Mouse (Mus musculus): Measurements from ENCODE around the gene Cxcl14. TPM values are rescaled to one million over a fixed set of nuclear protein-coding genes. Genes with fewer than 3 reads are reported as not detected.
A peak's percentile ranks its signal among the peaks of the same experiment; 100 is the strongest.

The Cxcl14 gene
- polyA plus RNA-seq, 1 experiment from 2014 or later = 20.9 TPM

DNA sequence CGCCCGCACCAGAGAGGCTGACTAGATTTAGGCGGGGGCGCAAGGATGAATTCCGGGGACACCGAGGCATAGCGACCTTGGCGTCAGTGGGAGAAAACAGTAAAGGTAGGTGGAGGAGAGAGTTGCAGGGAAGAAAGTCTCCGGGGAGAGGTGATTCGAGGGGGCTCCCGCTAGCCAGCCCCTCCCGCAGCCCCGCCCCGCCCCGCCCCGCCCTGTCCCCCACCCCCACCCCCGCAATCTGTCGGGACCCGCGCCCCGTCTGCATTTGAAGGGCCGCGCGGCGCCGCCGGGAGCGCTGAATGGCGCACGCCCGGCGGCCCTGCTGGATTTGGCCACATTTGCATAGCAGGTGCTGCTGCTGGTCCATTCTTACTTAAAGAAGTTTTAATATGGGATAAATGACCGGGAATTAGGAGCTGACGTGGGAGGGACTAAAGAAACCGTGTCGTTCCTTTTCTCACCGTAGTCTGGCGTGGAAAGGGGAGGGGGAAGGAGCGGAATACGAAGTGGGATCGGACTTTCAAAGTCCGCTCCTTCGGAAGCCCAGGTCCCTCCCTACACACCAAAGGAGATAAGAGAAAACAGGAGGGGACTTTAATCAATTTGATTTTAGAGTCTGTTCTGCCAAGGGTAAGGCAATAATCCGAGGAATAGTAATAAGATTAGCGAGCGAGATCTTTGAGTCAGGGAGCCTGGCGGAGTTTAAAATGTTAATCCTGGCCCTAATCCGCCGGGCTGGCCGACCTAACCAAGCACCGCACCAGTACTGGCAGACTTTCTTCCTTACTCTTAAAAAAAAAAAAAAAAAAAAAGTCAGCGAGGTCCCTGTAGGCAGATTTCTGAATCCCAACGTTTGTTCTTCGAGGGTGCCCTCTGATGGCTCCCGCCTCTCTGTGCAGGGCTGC lies 37.1 kb downstream of the Cxcl14 start:
- peak overlapping the region; percentile 70 for H3K4me2 ChIP-seq (ENCODE audit: low read length)
- H3K36me3 ChIP-seq (ENCODE audit: control insufficient read depth, insufficient read depth) = no peaks in the 10 kb centered on the region
- peaks cover 20% of the 10 kb centered on the region for H3K4me1 ChIP-seq (replicated peaks; ENCODE audit: control insufficient read depth, insufficient read depth, low read length)
- peak overlapping the region; percentile 37 for H3K4me3 ChIP-seq (replicated peaks; ENCODE audit: low read length)
- peak; percentile 37; the same call in 1 of the 2 replicates for ATAC-seq
- H3K27me3 ChIP-seq (replicated peaks; ENCODE audit: control insufficient read depth, insufficient read depth, low read length) = peaks cover 72% of the 10 kb centered on the region
- H3K9ac ChIP-seq (replicated peaks; ENCODE audit: low read depth, low read length) = 0 out of 2 replicates have a peak overlapping the region, but pooled peaks have one; percentile 32
- H3K9me3 ChIP-seq (ENCODE audit: control insufficient read depth, low read length) = no peaks in the 10 kb centered on the region
- 1% methylated on average over 54 of the region's 55 CpGs for WGBS
- no peak overlapping the region for H3K27ac ChIP-seq (ENCODE audit: low read length)

DNA sequence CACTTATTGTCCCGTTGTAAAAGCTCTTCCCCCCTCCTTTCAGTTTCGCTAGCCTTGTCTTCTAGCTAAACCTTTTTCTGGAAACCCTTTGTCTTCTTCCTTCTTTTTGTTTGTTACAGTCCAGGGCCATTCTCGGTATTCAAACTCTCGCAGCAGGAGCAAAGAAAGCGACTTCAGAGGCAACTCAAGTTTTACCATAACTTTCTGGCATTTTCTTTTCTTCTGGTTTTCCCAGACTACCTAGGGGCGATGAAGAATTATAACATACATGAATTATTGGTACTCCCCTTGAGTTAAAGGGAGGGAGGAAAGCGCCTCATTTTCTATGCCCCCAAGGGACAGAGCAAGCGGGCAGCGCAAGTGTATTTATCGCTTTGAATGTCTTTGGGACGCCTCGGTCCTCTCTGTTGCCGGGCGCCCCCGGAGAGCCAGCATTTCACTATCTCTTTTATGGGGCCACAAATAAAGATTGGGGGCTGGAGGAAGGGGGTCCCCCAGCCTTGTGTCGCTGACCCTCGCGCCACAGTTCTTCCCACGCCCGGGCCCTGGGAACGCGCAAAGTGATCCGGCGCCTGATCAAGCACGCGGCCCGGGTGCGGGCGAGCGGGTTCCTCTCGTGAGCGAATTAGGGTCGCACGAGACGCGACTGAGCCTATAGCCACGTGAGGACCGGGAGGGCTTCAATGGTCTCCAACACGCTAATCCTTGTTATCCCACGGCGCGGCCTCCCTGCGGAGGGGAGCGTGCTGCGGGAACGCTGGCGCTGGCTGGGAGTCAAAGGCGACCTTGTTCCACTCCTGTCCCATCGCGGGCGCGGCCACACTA lies 37.9 kb downstream of the Cxcl14 start:
- peak overlapping the region; percentile 70 for H3K4me2 ChIP-seq (ENCODE audit: low read length)
- peaks cover 78% of the 10 kb centered on the region for H3K27me3 ChIP-seq (replicated peaks; ENCODE audit: control insufficient read depth, insufficient read depth, low read length)
- peak overlapping the region; percentile 37 for H3K4me3 ChIP-seq (replicated peaks; ENCODE audit: low read length)
- no peak for ATAC-seq
- no peaks in the 10 kb centered on the region for H3K36me3 ChIP-seq (ENCODE audit: control insufficient read depth, insufficient read depth)
- no peaks in the 10 kb centered on the region for H3K9me3 ChIP-seq (ENCODE audit: control insufficient read depth, low read length)
- 0 out of 2 replicates have a peak overlapping the region, but pooled peaks have one; percentile 32 for H3K9ac ChIP-seq (replicated peaks; ENCODE audit: low read depth, low read length)
- H3K4me1 ChIP-seq (replicated peaks; ENCODE audit: control insufficient read depth, insufficient read depth, low read length) = peaks cover 20% of the 10 kb centered on the region
- WGBS = under 1% methylated on average over 52 of the region's 52 CpGs
- no peak overlapping the region for H3K27ac ChIP-seq (ENCODE audit: low read length)

- H3K9ac ChIP-seq (replicated peaks; ENCODE audit: low read depth, low read length) = no peak overlapping the region
- H3K4me2 ChIP-seq (ENCODE audit: low read length) = no peak overlapping the region
- no peaks in the 10 kb centered on the region for H3K9me3 ChIP-seq (ENCODE audit: control insufficient read depth, low read length)
- H3K4me3 ChIP-seq (replicated peaks; ENCODE audit: low read length) = no peak overlapping the region
- no peaks in the 10 kb centered on the region for H3K36me3 ChIP-seq (ENCODE audit: control insufficient read depth, insufficient read depth)
- 11% methylated on average over 12 of the region's 12 CpGs for WGBS
- H3K27ac ChIP-seq (ENCODE audit: low read length) = no peak overlapping the region
- H3K4me1 ChIP-seq (replicated peaks; ENCODE audit: control insufficient read depth, insufficient read depth, low read length) = peaks cover 26% of the 10 kb centered on the region
- ATAC-seq = no peak
- H3K27me3 ChIP-seq (replicated peaks; ENCODE audit: control insufficient read depth, insufficient read depth, low read length) = peaks cover 81% of the 10 kb centered on the region
Measured at GRCm38 (mm10) chr13:56257469-56258153, 38.7 kb downstream of the Cxcl14 start.

- H3K27me3 ChIP-seq (replicated peaks; ENCODE audit: control insufficient read depth, insufficient read depth, low read length) = peaks cover 78% of the 10 kb centered on the region
- WGBS = 17% methylated on average over 14 of the region's 14 CpGs
- ATAC-seq = no peak
- H3K4me3 ChIP-seq (replicated peaks; ENCODE audit: low read length) = no peak overlapping the region
- H3K4me2 ChIP-seq (ENCODE audit: low read length) = no peak overlapping the region
- no peaks in the 10 kb centered on the region for H3K36me3 ChIP-seq (ENCODE audit: control insufficient read depth, insufficient read depth)
- no peaks in the 10 kb centered on the region for H3K9me3 ChIP-seq (ENCODE audit: control insufficient read depth, low read length)
- H3K27ac ChIP-seq (ENCODE audit: low read length) = no peak overlapping the region
- H3K4me1 ChIP-seq (replicated peaks; ENCODE audit: control insufficient read depth, insufficient read depth, low read length) = peaks cover 34% of the 10 kb centered on the region
- H3K9ac ChIP-seq (replicated peaks; ENCODE audit: low read depth, low read length) = no peak overlapping the region
Measured at GRCm38 (mm10) chr13:56256716-56257299, 39.5 kb downstream of the Cxcl14 start.

GRCm38 (mm10) chr13:56253379-56253778 lies 43.0 kb downstream of the Cxcl14 start:
- no peak for ATAC-seq
- 23% methylated on average over 3 of the region's 3 CpGs for WGBS
- H3K4me3 ChIP-seq (replicated peaks; ENCODE audit: low read length) = no peak overlapping the region
- H3K27me3 ChIP-seq (replicated peaks; ENCODE audit: control insufficient read depth, insufficient read depth, low read length) = peaks cover 86% of the 10 kb centered on the region
- H3K4me1 ChIP-seq (replicated peaks; ENCODE audit: control insufficient read depth, insufficient read depth, low read length) = peaks cover 26% of the 10 kb centered on the region
- no peaks in the 10 kb centered on the region for H3K36me3 ChIP-seq (ENCODE audit: control insufficient read depth, insufficient read depth)
- H3K9ac ChIP-seq (replicated peaks; ENCODE audit: low read depth, low read length) = no peak overlapping the region
- no peak overlapping the region for H3K27ac ChIP-seq (ENCODE audit: low read length)
- H3K4me2 ChIP-seq (ENCODE audit: low read length) = no peak overlapping the region
- H3K9me3 ChIP-seq (ENCODE audit: control insufficient read depth, low read length) = no peaks in the 10 kb centered on the region

- H3K4me3 ChIP-seq (replicated peaks; ENCODE audit: low read length) = peak overlapping the region; percentile 43
- peak; percentile 41; the same call in 1 of the 2 replicates for ATAC-seq
- H3K9ac ChIP-seq (replicated peaks; ENCODE audit: low read depth, low read length) = no peak overlapping the region
- peaks cover 22% of the 10 kb centered on the region for H3K4me1 ChIP-seq (replicated peaks; ENCODE audit: control insufficient read depth, insufficient read depth, low read length)
- no peaks in the 10 kb centered on the region for H3K9me3 ChIP-seq (ENCODE audit: control insufficient read depth, low read length)
- no peaks in the 10 kb centered on the region for H3K36me3 ChIP-seq (ENCODE audit: control insufficient read depth, insufficient read depth)
- peaks cover 88% of the 10 kb centered on the region for H3K27me3 ChIP-seq (replicated peaks; ENCODE audit: control insufficient read depth, insufficient read depth, low read length)
- no peak overlapping the region for H3K27ac ChIP-seq (ENCODE audit: low read length)
- H3K4me2 ChIP-seq (ENCODE audit: low read length) = peak overlapping the region; percentile 75
- 10% methylated on average over 8 of the region's 8 CpGs for WGBS
Measured at GRCm38 (mm10) chr13:56252783-56253182, 43.6 kb downstream of the Cxcl14 start.

DNA sequence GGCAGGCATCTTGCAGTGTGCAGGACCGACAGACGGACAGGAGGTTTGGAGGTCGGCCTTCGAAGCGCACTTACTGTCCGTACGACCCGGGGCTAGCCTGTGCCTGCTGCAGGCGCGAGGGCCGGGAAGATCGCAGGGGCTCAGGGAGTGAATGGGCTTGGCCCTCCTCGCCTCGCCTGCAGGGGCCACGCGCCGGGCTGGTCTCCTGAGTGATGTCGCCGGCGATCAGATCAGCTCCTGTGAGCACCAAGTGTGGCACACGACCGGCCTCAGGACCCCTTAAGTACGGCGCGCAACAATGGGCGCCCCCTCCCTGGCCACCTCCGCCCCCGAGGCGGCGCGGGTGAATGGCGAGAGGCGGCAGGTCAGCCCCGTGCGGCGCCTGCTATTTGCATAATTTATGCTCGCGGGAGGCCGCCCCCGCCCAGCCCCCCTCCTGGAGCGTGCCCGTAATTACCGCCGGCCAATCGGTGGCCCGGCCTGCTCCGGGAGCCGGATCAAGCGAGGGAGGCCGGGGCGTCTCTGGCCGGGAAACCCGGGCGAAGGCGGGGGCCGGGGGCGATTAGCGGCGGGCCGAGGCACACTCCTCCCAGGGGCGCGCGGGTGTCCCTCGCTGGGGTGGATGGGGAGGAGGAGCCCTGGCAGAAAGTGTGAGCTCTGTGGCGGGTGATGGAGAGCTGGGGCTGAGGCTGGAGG lies 44.3 kb downstream of the Cxcl14 start, which contains the start of gene Neurog1:
Gene Neurog1 (minus strand): TSS at position 240 of the 696 bp plus-strand sequence.
- H3K27ac ChIP-seq (ENCODE audit: low read length) = no peak within 1 kb of the TSS

More for the DNA sequence above, 44.3 kb downstream of the Cxcl14 start, which contains the start of gene Neurog1:
- H3K4me3 ChIP-seq (replicated peaks; ENCODE audit: low read length) = peak within 1 kb of the TSS; percentile 43
- no peaks in the 10 kb centered on the region for H3K9me3 ChIP-seq (ENCODE audit: control insufficient read depth, low read length)
- H3K36me3 ChIP-seq (ENCODE audit: control insufficient read depth, insufficient read depth) = no peaks in the 10 kb centered on the region
- ATAC-seq = peak; percentile 77
- H3K27me3 ChIP-seq (replicated peaks; ENCODE audit: control insufficient read depth, insufficient read depth, low read length) = peaks cover 87% of the 10 kb centered on the region
- H3K9ac ChIP-seq (replicated peaks; ENCODE audit: low read depth, low read length) = peak within 1 kb of the TSS; percentile 33; the same call in 1 of the 2 replicates
- peaks cover 22% of the 10 kb centered on the region for H3K4me1 ChIP-seq (replicated peaks; ENCODE audit: control insufficient read depth, insufficient read depth, low read length)
- H3K4me2 ChIP-seq (ENCODE audit: low read length) = peak within 1 kb of the TSS; percentile 75
- WGBS = 1% methylated on average over 63 of the region's 65 CpGs
